Mouse (Mus musculus) CH12.LX (cell line): ENCODE measurements at regions not wholly inside any gene's neighbourhood (a gene's known extent, or its start where the extent isn't known, plus 50 kb on each side); places are given as distances from the start of the nearest gene placed in this dataset.

ENCODE experiments used
- BHLHE40 ChIP-seq: IDR thresholded peaks from 2 replicates; pipeline ENCODE4 v1.6.1; 2011; ENCODE audit warnings: mild to moderate bottlenecking, low read depth, low read length, improper control_type of control experiment
- CTCF ChIP-seq, 2 experiments: IDR thresholded peaks in 1 of 2; conservative IDR thresholded peaks in 1 of 2; 2 replicates each; pipeline ENCODE4 v1.5.1; 2011 to 2012; ENCODE audit warnings: low read depth in 2 of 2, low read length in 2 of 2, improper control_type of control experiment in 1 of 2, inconsistent platforms in 1 of 2, mild to moderate bottlenecking in 1 of 2, moderate library complexity in 1 of 2
- E2F4 ChIP-seq: IDR thresholded peaks from 2 replicates; pipeline ENCODE4 v1.6.1; 2011; ENCODE audit warnings: low read depth, low read length, improper control_type of control experiment; ENCODE audit not compliant: insufficient replicate concordance
- ETS1 ChIP-seq: conservative IDR thresholded peaks from 2 replicates; pipeline ENCODE4 v1.6.1; 2012; ENCODE audit warnings: low read depth, mild to moderate bottlenecking, inconsistent platforms, low read length, improper control_type of control experiment, moderate library complexity
- HCFC1 ChIP-seq: IDR thresholded peaks from 2 replicates; pipeline ENCODE4 v1.6.1; 2012; ENCODE audit warnings: low read depth, mild to moderate bottlenecking, inconsistent platforms, low read length, improper control_type of control experiment
- MAFK ChIP-seq: IDR thresholded peaks from 2 replicates; pipeline ENCODE4 v1.6.1; 2011; ENCODE audit warnings: low read length, improper control_type of control experiment; ENCODE audit not compliant: insufficient replicate concordance
- MAZ ChIP-seq: IDR thresholded peaks from 2 replicates; pipeline ENCODE4 v1.6.1; 2012; ENCODE audit warnings: low read depth, mild to moderate bottlenecking, inconsistent platforms, low read length, improper control_type of control experiment, moderate library complexity
- NELFE ChIP-seq: IDR thresholded peaks from 2 replicates; pipeline ENCODE4 v1.6.1; 2011; ENCODE audit warnings: low read depth, low read length, improper control_type of control experiment
- POLR2A ChIP-seq: IDR thresholded peaks from 2 replicates; pipeline ENCODE4 v1.6.1; 2011; ENCODE audit warnings: low read depth, mild to moderate bottlenecking, improper control_type of control experiment, low read length
- SMC3 ChIP-seq: IDR thresholded peaks from 2 replicates; pipeline ENCODE4 v1.6.1; 2011; ENCODE audit warnings: low read depth, low read length, improper control_type of control experiment
- UBTF ChIP-seq: IDR thresholded peaks from 2 replicates; pipeline ENCODE4 v1.6.1; 2012; ENCODE audit warnings: low read depth, mild to moderate bottlenecking, inconsistent platforms, low read length, improper control_type of control experiment, moderate library complexity

DNA sequence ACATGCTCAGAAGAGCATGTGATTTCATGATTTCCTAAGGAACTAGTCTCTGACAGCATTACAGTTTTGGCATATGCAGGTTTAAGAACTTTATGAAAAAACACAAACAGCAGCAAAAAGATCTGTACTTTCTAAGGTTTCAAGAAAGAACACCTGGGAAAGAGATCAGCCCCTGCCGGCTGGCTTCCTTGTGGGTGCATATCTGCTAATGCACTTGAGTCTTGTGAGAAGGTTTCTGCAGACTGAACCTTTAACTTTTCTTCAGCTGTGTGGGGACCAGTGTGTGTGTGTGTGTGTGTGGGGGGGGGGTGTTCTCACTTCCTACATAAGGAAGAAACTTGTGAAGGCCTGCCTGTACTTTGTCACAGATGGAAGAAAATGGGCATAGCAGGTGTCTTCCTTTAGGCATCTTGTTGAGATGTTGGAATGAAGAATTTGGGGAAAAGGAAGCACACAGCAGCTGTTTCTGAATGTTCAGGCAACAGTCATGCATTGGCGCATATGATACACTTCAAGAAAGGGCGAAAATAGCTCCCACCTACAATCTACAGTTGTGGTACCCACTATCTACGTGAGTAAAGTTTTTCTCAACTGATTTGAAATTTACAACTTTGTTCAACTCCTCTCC, 60.9 kb upstream of the Boc start:
- TF ChIP-seq ETS1 (no peak), HCFC1 (no peak), UBTF (no peak), E2F4 (no peak), BHLHE40 (no peak), POLR2A (no peak), MAFK (no peak), MAZ (no peak), NELFE (no peak), SMC3 (no peak), CTCF (conservative IDR thresholded peaks at IDR 0.05 in 1 of 2, IDR thresholded peaks at IDR 0.05 in 1 of 2; ENCODE audit: low read depth in 2 of 2, low read length in 2 of 2) (no peak)
